Mouse (Mus musculus) left cerebral cortex, adult 18-20 months (tissue): ENCODE measurements around the gene Kat8. TPM values are rescaled to one million over a fixed set of nuclear protein-coding genes. Genes with fewer than 3 reads are reported as not detected.
"Not testable (repeated sequence)": the region's sequence is repeated elsewhere in the genome, so short reads cannot be mapped to it uniquely, and the experiment has no call there.

Experiments used
- DNase-seq, 2 experiments: peaks; one replicate each; pipeline ENCODE4 v3.0.0; 2021 to 2022; ENCODE audit warnings: low spot score in 2 of 2, mixed read lengths in 1 of 2
- total RNA-seq, 2 experiments: library from RNA; stranded (reverse); gene quantifications; 2 replicates each; pipeline ENCODE4 v1.2.3; 2021

Kat8 gene
- total RNA-seq, 2 experiments from 2014 or later, result 29.7 to 33.3 TPM

- not testable (repeated sequence) for DNase-seq
Observed at GRCm38 (mm10) chr7:127895891-127896290, 16.4 kb upstream of the Kat8 start.

- DNase-seq, result peak; percentile 48 to 64
Observed at GRCm38 (mm10) chr7:127896384-127896783, 15.9 kb upstream of the Kat8 start.

GRCm38 (mm10) chr7:127897542-127897941 lies 14.8 kb upstream of the Kat8 start:
- DNase-seq, result no peak

- no peak for DNase-seq
Observed at GRCm38 (mm10) chr7:127898179-127898956, 13.9 kb upstream of the Kat8 start.

DNA sequence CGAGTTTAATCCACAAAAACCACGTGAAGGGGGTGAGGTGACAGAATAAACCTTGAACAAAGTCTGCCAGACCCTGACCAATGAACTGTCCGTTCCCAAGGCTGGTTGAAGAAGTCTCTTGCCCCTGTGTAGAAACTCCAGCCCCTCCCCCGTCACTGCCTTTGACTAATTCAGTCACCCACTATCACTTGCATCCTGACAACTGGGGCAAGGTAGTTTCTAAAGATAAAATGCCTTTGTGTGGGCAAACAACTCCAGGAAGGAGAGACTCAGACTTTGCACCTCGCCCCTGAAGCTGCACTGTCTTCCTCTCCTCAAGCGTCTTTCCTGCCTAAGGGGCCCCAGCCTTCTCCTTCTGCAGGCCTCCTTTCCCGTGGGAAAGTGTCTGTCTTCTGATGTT lies 12.3 kb upstream of the Kat8 start:
- DNase-seq, result no peak

DNA sequence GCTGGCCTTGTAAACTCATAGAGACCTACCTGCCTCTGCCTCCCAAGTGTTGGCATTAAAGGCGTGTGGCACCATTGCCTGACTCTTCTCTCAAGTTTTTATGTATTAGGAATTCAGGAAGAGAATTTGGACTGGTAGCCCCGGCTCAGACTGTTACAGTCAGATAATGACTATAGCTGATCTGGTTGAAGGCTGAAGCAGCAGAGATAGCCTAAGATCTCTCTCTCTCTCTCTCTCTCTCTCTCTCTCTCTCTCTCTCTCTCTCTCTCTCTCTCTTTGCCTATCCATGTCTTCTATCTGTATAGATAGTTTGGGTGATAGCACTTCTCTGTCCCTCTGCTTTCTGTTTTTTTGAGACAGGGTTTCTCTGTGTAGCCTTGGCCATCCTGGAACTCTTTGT lies 10.5 kb upstream of the Kat8 start:
- DNase-seq, result no peak

GRCm38 (mm10) chr7:127903971-127904796 lies 8.1 kb upstream of the Kat8 start, which contains the start of gene Bckdk:
Gene Bckdk, plus strand, starts transcription at chr7:127904082.
- DNase-seq, result peak; percentile 67 to 78

DNA sequence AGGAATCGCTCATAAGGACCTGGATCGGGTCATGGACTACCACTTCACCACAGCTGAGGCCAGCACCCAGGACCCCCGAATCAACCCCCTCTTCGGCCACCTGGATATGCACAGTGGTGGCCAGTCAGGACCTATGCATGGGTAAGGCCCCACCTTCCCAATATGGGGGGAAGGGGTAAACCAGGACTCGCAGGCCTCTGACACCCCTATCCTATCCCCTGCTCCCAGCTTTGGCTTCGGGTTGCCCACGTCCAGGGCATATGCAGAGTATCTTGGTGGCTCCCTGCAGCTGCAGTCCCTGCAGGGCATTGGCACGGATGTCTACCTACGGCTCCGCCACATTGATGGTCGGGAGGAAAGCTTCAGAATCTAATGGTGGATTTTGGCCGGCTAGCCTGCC lies 4.4 kb upstream of the Kat8 start:
- DNase-seq, result no peak

GRCm38 (mm10) chr7:127908656-127909055 lies 3.7 kb upstream of the Kat8 start:
- DNase-seq, result no peak

DNA sequence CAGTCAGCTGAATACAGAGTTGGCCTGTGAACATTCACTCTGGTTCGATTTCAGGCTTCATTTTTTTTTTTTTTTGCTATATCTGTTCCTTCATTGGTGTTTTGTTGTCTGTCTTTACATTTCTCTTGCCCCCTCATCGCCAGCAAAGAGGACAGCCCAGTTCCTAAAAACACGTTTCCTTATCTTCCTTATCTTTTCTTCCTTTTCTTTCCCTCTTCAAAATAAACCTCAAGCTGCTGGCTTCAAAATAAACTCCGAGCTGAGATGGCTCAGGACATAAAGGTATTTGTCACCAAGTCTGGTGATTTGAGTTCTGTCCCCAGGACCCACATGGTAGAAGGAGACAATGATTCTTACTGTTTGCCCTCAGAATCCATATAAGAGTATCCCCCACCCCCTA lies 622 bp downstream of the Kat8 start:
- DNase-seq, result no peak

GRCm38 (mm10) chr7:127915293-127915692 lies 3.0 kb downstream of the Kat8 start:
- no peak for DNase-seq

DNA sequence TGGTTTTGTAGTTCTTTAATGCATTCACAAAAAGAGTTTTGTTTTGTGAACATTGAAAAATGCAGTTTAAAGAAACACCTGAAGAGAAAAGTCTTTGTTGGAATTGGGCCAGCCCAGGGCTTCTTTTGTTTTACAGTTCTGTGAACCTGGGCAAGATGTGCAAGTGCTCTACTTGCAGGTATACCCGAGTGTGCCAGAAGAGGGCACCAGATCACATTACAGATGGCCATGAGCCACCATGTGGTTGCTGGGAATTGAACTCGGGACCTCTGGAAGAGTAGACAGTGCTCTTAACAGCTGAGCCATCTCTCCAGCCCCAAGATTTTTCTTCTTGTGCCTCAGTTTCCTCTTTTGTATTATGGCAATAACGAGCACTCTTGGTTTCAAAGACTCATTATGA lies 5.9 kb downstream of the Kat8 start:
- DNase-seq, result no peak

GRCm38 (mm10) chr7:127919290-127919689 lies 7.0 kb downstream of the Kat8 start:
- no peak for DNase-seq

- no peak for DNase-seq
Observed at GRCm38 (mm10) chr7:127921516-127921915, 9.2 kb downstream of the Kat8 start.

GRCm38 (mm10) chr7:127922451-127923275 lies 10.3 kb downstream of the Kat8 start:
- no peak for DNase-seq

DNA sequence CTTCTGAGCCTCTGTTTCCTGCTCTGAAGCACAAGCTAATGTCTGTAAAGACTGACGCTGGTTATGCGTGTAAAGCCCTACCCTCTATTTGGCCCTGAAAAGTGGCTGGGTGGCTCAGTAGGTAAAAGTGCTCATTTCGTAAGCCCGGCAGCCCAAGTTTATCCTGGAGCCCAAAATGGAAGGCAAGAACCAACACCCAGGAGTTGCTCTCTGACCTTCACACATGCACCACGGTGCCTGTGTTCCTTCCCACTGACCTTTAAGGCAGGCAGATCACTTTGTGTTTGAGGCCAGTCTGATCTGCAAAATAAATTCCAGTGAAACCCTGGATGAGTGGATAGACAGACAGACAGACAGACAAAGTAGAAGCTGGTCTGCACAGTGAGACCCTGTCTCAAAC lies 11.4 kb downstream of the Kat8 start:
- DNase-seq, result no peak

GRCm38 (mm10) chr7:127925252-127925651 lies 12.9 kb downstream of the Kat8 start:
- no peak for DNase-seq

GRCm38 (mm10) chr7:127926066-127926465 lies 13.8 kb downstream of the Kat8 start:
- no peak for DNase-seq

GRCm38 (mm10) chr7:127926846-127927245 lies 14.5 kb downstream of the Kat8 start:
- no peak for DNase-seq

GRCm38 (mm10) chr7:127927726-127928125 lies 15.4 kb downstream of the Kat8 start:
- DNase-seq, result no peak

DNA sequence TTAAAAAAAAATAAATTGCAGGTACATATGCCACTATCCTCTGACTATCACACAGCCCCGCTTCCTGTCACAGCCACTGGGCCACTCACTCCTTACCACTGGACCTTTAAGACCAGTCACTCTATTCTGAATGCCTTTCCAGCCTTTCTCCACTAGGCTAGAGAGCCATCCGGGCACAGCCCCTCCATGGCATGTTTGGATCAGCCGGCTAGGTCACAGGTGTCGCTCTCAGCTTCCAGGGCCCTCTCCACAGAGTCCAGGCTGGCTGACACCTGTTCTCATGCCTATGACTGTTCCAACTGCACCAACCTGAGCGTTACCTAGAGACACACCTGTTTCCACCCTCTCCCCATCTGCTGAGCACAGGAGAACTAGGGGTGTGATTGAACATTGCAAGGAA lies 16.3 kb downstream of the Kat8 start:
- no peak for DNase-seq
